Mouse (Mus musculus) midbrain, embryonic 15.5 days (tissue): ENCODE results near the gene Mrpl21. TPM values are rescaled to one million over a fixed set of nuclear protein-coding genes. Genes with fewer than 3 reads are reported as not detected.
A peak's percentile ranks its signal among the peaks of the same experiment; 100 is the strongest.

Experiments
- ATAC-seq: fragments of 200-750 bp; cut with Nextera tagmentation; replicated peaks from 2 replicates; pipeline ENCODE4 v1.8.0; 2017; ENCODE audit warnings: moderate TSS enrichment
- H3K27ac ChIP-seq: fragments of 300-500 bp; sonication (generic); 2 replicates; pipeline ENCODE4 v1.5.1; 2015; ENCODE audit warnings: mild to moderate bottlenecking, inconsistent platforms
- H3K27me3 ChIP-seq: fragments of 300-500 bp; sonication (generic); replicated peaks from 2 replicates; pipeline ENCODE4 v1.6.1; 2015; ENCODE audit warnings: inconsistent platforms
- H3K36me3 ChIP-seq: fragments of 300-500 bp; sonication (generic); replicated peaks from 2 replicates; pipeline ENCODE4 v1.6.1; 2015; ENCODE audit warnings: inconsistent platforms
- H3K4me1 ChIP-seq: fragments of 300-500 bp; sonication (generic); 2 replicates; pipeline ENCODE4 v1.6.1; 2015; ENCODE audit warnings: inconsistent platforms
- H3K4me2 ChIP-seq: fragments of 300-500 bp; sonication (generic); 2 replicates; pipeline ENCODE4 v1.6.1; 2015; ENCODE audit warnings: inconsistent platforms, mild to moderate bottlenecking, moderate library complexity
- H3K4me3 ChIP-seq: fragments of 300-500 bp; sonication (generic); 2 replicates; pipeline ENCODE4 v1.5.1; 2015; ENCODE audit warnings: mild to moderate bottlenecking, inconsistent platforms
- H3K9ac ChIP-seq: fragments of 300-500 bp; sonication (generic); 2 replicates; pipeline ENCODE4 v1.6.1; 2015; ENCODE audit warnings: mild to moderate bottlenecking, inconsistent platforms
- H3K9me3 ChIP-seq: fragments of 300-500 bp; sonication (generic); 2 replicates; pipeline ENCODE4 v1.6.1; 2016; ENCODE audit warnings: inconsistent platforms
- WGBS: fragments of 180-500 bp; shearing (Covaris S2); methylation state at CpG from one replicate; pipeline ENCODE4 v1.1.7; 2015; ENCODE audit warnings: mixed read lengths; 5-methylcytosine and 5-hydroxymethylcytosine counted together
- polyA plus RNA-seq: library from polyadenylated mRNA; unstranded; fragments of >200 nt; fragmentation: Nextera tagmentation; extraction: Ambion mirVana; gene quantifications from 2 replicates; pipeline ENCODE4 v1.2.1, GENCODE M21; 2015

Gene Mrpl21
- polyA plus RNA-seq, 1 experiment from 2014 or later: 103 TPM

- Histone ChIP-seq H3K27me3 (peaks cover 33% of the 10 kb centered on the region), H3K27ac (no peak overlapping the region), H3K9ac (no peak overlapping the region), H3K4me2 (no peak overlapping the region), H3K36me3 (no peaks in the 10 kb centered on the region), H3K9me3 (no peaks in the 10 kb centered on the region), H3K4me3 (no peak overlapping the region), H3K4me1 (peaks cover 22% of the 10 kb centered on the region)
- no peak for ATAC-seq
- WGBS: 90% methylated on average over 2 of the region's 2 CpGs
These were observed 36.6 kb downstream of the Mrpl21 start for GRCm38 (mm10) chr19:3319341-3319740.

GRCm38 (mm10) chr19:3320086-3320485, 37.4 kb downstream of the Mrpl21 start:
- H3K9me3 ChIP-seq: no peaks in the 10 kb centered on the region

GRCm38 (mm10) chr19:3320801-3321200, 38.1 kb downstream of the Mrpl21 start:
- peaks cover 33% of the 10 kb centered on the region for H3K27me3 ChIP-seq
- no peak for ATAC-seq

More at GRCm38 (mm10) chr19:3320086-3320485, 37.4 kb downstream of the Mrpl21 start:
- WGBS: 79% methylated on average over 7 of the region's 7 CpGs
- ATAC-seq: no peak
- Histone ChIP-seq H3K4me3 (no peak overlapping the region), H3K36me3 (no peaks in the 10 kb centered on the region), H3K4me1 (peaks cover 30% of the 10 kb centered on the region), H3K4me2 (no peak overlapping the region), H3K9ac (no peak overlapping the region), H3K27me3 (peaks cover 33% of the 10 kb centered on the region), H3K27ac (no peak overlapping the region)

GRCm38 (mm10) chr19:3321617-3322016, 38.9 kb downstream of the Mrpl21 start:
- Histone ChIP-seq H3K4me2 (no peak overlapping the region), H3K9ac (no peak overlapping the region), H3K4me3 (no peak overlapping the region), H3K27me3 (peaks cover 33% of the 10 kb centered on the region), H3K4me1 (peaks cover 44% of the 10 kb centered on the region), H3K9me3 (no peaks in the 10 kb centered on the region), H3K27ac (no peak overlapping the region), H3K36me3 (no peaks in the 10 kb centered on the region)
- 12% methylated on average over 11 of the region's 11 CpGs for WGBS
- ATAC-seq: no peak

More at GRCm38 (mm10) chr19:3320801-3321200, 38.1 kb downstream of the Mrpl21 start:
- no peak overlapping the region for H3K4me3 ChIP-seq
- no peak overlapping the region for H3K27ac ChIP-seq
- H3K9me3 ChIP-seq: no peaks in the 10 kb centered on the region
- WGBS: 77% methylated on average over 3 of the region's 3 CpGs
- no peak overlapping the region for H3K4me2 ChIP-seq
- no peaks in the 10 kb centered on the region for H3K36me3 ChIP-seq
- peaks cover 37% of the 10 kb centered on the region for H3K4me1 ChIP-seq
- no peak overlapping the region for H3K9ac ChIP-seq

- Histone ChIP-seq H3K27me3 (peaks cover 33% of the 10 kb centered on the region), H3K36me3 (no peaks in the 10 kb centered on the region), H3K4me3 (peak within 1 kb of the TSS; percentile 46), H3K9me3 (no peaks in the 10 kb centered on the region), H3K27ac (0 out of 2 replicates have a peak within 1 kb of the TSS, but pooled peaks have one; percentile 39), H3K9ac (peak within 1 kb of the TSS; percentile 45), H3K4me2 (peak within 1 kb of the TSS; percentile 93), H3K4me1 (peaks cover 44% of the 10 kb centered on the region)
- WGBS: 4% methylated on average over 26 of the region's 26 CpGs
- ATAC-seq: no peak
These were observed 39.7 kb downstream of the Mrpl21 start, which contains the start of gene Cpt1a for GRCm38 (mm10) chr19:3322261-3322969. Gene Cpt1a (plus strand): TSS chr19:3322334.

GRCm38 (mm10) chr19:3323201-3323621, 40.5 kb downstream of the Mrpl21 start:
- 0 out of 2 replicates have a peak overlapping the region, but pooled peaks have one; percentile 39 for H3K27ac ChIP-seq
- peak overlapping the region; percentile 93 for H3K4me2 ChIP-seq
- H3K4me1 ChIP-seq: peaks cover 44% of the 10 kb centered on the region
- peak; percentile 71 for ATAC-seq
- no peaks in the 10 kb centered on the region for H3K36me3 ChIP-seq
- under 1% methylated on average over 47 of the region's 47 CpGs for WGBS
- H3K4me3 ChIP-seq: peak overlapping the region; percentile 46
- peak overlapping the region; percentile 45 for H3K9ac ChIP-seq
- no peaks in the 10 kb centered on the region for H3K9me3 ChIP-seq
- H3K27me3 ChIP-seq: peaks cover 33% of the 10 kb centered on the region

GRCm38 (mm10) chr19:3323753-3324270, 41.1 kb downstream of the Mrpl21 start:
- H3K9ac ChIP-seq: peak overlapping the region; percentile 45
- H3K9me3 ChIP-seq: no peaks in the 10 kb centered on the region
- peaks cover 44% of the 10 kb centered on the region for H3K4me1 ChIP-seq
- under 1% methylated on average over 34 of the region's 34 CpGs for WGBS
- peaks cover 33% of the 10 kb centered on the region for H3K27me3 ChIP-seq
- peak overlapping the region; percentile 46 for H3K4me3 ChIP-seq
- no peak; the same call in none of the 2 replicates for ATAC-seq
- H3K27ac ChIP-seq: peak overlapping the region; percentile 85; the same call in 1 of the 2 replicates
- H3K36me3 ChIP-seq: no peaks in the 10 kb centered on the region
- peak overlapping the region; percentile 93 for H3K4me2 ChIP-seq

GRCm38 (mm10) chr19:3324271-3324811, 41.6 kb downstream of the Mrpl21 start:
- Histone ChIP-seq H3K36me3 (no peaks in the 10 kb centered on the region), H3K27me3 (peaks cover 33% of the 10 kb centered on the region), H3K9me3 (no peaks in the 10 kb centered on the region), H3K27ac (peak overlapping the region; percentile 85), H3K4me2 (peak overlapping the region; percentile 93), H3K4me1 (peaks cover 44% of the 10 kb centered on the region), H3K9ac (no peak overlapping the region; the same call in 1 of the 2 replicates), H3K4me3 (peak overlapping the region; percentile 46)
- no peak for ATAC-seq
- WGBS: 4% methylated on average over 17 of the region's 17 CpGs

- WGBS: under 1% methylated on average over 59 of the region's 59 CpGs
- Histone ChIP-seq H3K36me3 (no peaks in the 10 kb centered on the region), H3K27me3 (peaks cover 27% of the 10 kb centered on the region), H3K9ac (peak overlapping the region; percentile 30), H3K4me2 (peak overlapping the region; percentile 93), H3K4me3 (peak overlapping the region; percentile 46), H3K27ac (peak overlapping the region; percentile 85), H3K4me1 (peaks cover 44% of the 10 kb centered on the region), H3K9me3 (no peaks in the 10 kb centered on the region)
- ATAC-seq: peak; percentile 76
These were observed 42.4 kb downstream of the Mrpl21 start for GRCm38 (mm10) chr19:3324931-3325711.

- Histone ChIP-seq H3K4me2 (peak overlapping the region; percentile 93), H3K9me3 (no peaks in the 10 kb centered on the region), H3K4me1 (peaks cover 44% of the 10 kb centered on the region), H3K27ac (peak overlapping the region; percentile 85), H3K9ac (peak overlapping the region; percentile 30; the same call in 1 of the 2 replicates), H3K27me3 (peaks cover 27% of the 10 kb centered on the region), H3K4me3 (peak overlapping the region; percentile 46), H3K36me3 (no peaks in the 10 kb centered on the region)
- peak; percentile 10; the same call in 1 of the 2 replicates for ATAC-seq
- WGBS: 21% methylated on average over 15 of the region's 15 CpGs
These were observed 43.2 kb downstream of the Mrpl21 start for GRCm38 (mm10) chr19:3325771-3326478.

GRCm38 (mm10) chr19:3326479-3327047, 43.9 kb downstream of the Mrpl21 start:
- peaks cover 44% of the 10 kb centered on the region for H3K4me1 ChIP-seq
- H3K9me3 ChIP-seq: no peaks in the 10 kb centered on the region
- no peak overlapping the region for H3K9ac ChIP-seq
- H3K36me3 ChIP-seq: no peaks in the 10 kb centered on the region
- H3K4me2 ChIP-seq: no peak overlapping the region
- ATAC-seq: no peak
- WGBS: 80% methylated on average over 12 of the region's 12 CpGs
- peaks cover 24% of the 10 kb centered on the region for H3K27me3 ChIP-seq
- H3K4me3 ChIP-seq: no peak overlapping the region
- peak overlapping the region; percentile 85 for H3K27ac ChIP-seq
